Mouse (Mus musculus) hindbrain, embryonic 14.5 days (tissue): ENCODE measurements around the gene Lta. TPM values are rescaled to one million over a fixed set of nuclear protein-coding genes. Genes with fewer than 3 reads are reported as not detected.

Source experiments
- ATAC-seq: fragments of 200-750 bp; cut with Nextera tagmentation; 2 replicates; pipeline ENCODE4 v1.8.0; 2017; ENCODE audit warnings: moderate number of reproducible peaks, mild to moderate bottlenecking, moderate TSS enrichment, moderate library complexity; ENCODE audit not compliant: low FRiP score
- DNase-seq: peaks from one replicate; pipeline ENCODE4 v3.0.0-alpha.2; 2015; ENCODE audit warnings: low spot score
- H3K27ac ChIP-seq: fragments of 300-500 bp; sonication (generic); 2 replicates; pipeline ENCODE4 v1.5.1; 2014; ENCODE audit warnings: mild to moderate bottlenecking, moderate library complexity
- H3K27me3 ChIP-seq: fragments of 300-500 bp; sonication (generic); 2 replicates; pipeline ENCODE4 v1.6.1; 2014; ENCODE audit warnings: mild to moderate bottlenecking, low read length, mixed read lengths; ENCODE audit not compliant: control insufficient read depth, insufficient read depth
- H3K36me3 ChIP-seq: fragments of 300-500 bp; sonication (generic); replicated peaks from 2 replicates; pipeline ENCODE4 v1.6.1; 2014; ENCODE audit not compliant: control insufficient read depth, insufficient read depth
- H3K4me1 ChIP-seq: fragments of 300-500 bp; sonication (generic); replicated peaks from 2 replicates; pipeline ENCODE4 v1.6.1; 2014; ENCODE audit warnings: antibody characterized with exemption, low read length, mixed read lengths; ENCODE audit not compliant: control insufficient read depth, insufficient read depth
- H3K4me2 ChIP-seq: fragments of 300-500 bp; sonication (generic); replicated peaks from 2 replicates; pipeline ENCODE4 v1.6.1; 2014; ENCODE audit warnings: mild to moderate bottlenecking, moderate library complexity
- H3K4me3 ChIP-seq: fragments of 300-500 bp; sonication (generic); replicated peaks from 2 replicates; pipeline ENCODE4 v1.5.1; 2014; ENCODE audit warnings: mild to moderate bottlenecking, low read length
- H3K9ac ChIP-seq: fragments of 300-500 bp; sonication (generic); 2 replicates; pipeline ENCODE4 v1.6.1; 2014
- H3K9me3 ChIP-seq: fragments of 300-500 bp; sonication (generic); 2 replicates; pipeline ENCODE4 v1.6.1; 2016; ENCODE audit warnings: low read length; ENCODE audit not compliant: control insufficient read depth
- WGBS: fragments of 180-500 bp; shearing (Covaris S2); extraction: QIAGEN DNeasy Blood & Tissue Kit; methylation state at CpG from one replicate; pipeline ENCODE4 v1.1.7; 2014; 5-methylcytosine and 5-hydroxymethylcytosine counted together
- polyA plus RNA-seq: library from polyadenylated mRNA; unstranded; fragments of >200 nt; fragmentation: Nextera tagmentation; extraction: Ambion mirVana; gene quantifications from 2 replicates; pipeline ENCODE4 v1.2.1, GENCODE M21; 2014

Gene Lta
- polyA plus RNA-seq, 1 experiment from 2014 or later = 0.23 TPM

DNA sequence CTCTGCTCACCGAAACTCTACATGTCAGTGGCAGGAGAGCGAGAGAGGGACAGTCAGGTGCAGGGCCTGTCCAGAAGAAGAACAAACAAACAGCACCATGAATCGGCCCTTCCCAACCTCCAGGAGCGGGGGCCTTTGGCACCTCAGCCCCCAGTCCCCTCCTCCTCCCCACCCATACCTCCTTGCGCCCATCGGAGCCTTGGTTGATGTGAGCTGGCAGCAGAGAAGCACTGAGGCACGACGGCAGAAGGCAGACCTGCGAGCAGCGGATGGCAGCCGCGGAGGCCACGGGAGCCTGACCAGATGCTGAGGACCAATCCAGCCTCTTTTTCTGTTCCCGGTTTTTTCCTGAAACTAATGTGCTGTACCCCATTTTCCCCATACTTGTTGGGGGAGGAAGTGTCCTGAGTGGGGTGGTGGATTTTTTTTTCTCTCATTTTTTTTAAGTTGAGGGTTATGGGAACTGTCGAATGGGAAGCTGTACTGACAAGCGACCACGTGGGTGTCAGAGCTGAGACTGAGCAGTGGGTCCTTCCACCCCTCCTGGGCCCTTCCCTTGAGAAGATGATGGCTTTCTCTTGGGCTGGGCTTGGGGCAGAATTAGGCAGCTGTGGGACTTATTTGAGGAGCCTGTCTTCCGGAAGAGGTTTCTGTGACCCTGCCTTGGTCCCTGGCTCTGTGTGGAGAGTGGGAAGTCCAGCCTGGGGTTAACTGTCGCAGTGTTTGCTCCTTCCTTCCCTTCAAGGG is 44.5 kb upstream of the Lta start:
- WGBS = 81% methylated on average over 19 of the region's 19 CpGs
- H3K4me3 ChIP-seq = no peak overlapping the region
- H3K27ac ChIP-seq = no peak overlapping the region
- no peaks in the 10 kb centered on the region for H3K27me3 ChIP-seq
- no peaks in the 10 kb centered on the region for H3K9me3 ChIP-seq
- ATAC-seq (no peak), DNase-seq (no peak)
- no peak overlapping the region for H3K4me2 ChIP-seq
- no peak overlapping the region for H3K9ac ChIP-seq
- peaks cover 98% of the 10 kb centered on the region for H3K36me3 ChIP-seq
- H3K4me1 ChIP-seq = peaks cover 12% of the 10 kb centered on the region; the same call in 1 of the 2 replicates

- 89% methylated on average over 14 of the region's 14 CpGs for WGBS
- DNase-seq = no peak
- H3K9ac ChIP-seq = no peak overlapping the region
Measured at GRCm38 (mm10) chr17:35248986-35249385, 43.8 kb upstream of the Lta start.

DNA sequence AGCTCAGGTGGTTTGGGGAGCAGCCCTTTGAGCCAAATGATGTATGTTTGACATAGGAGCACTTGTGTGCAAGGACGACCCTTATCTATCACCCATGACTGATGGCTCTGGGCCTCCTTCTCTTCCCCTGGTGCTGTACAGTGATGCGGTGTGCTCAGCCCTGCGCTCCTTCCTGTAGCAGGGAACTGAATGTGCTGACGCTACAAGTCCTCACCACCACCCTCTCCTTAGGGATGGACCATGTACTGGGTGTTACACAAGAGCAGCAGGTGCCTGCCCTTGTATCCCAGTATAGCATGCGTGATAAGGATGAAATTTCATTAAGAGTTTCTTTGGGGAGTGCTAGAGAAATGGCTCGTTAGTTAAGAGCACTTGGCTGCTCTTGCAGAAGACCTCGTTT is 42.0 kb upstream of the Lta start:
- no peak overlapping the region for H3K4me3 ChIP-seq
- H3K27ac ChIP-seq = no peak overlapping the region
- ATAC-seq (no peak), DNase-seq (no peak)
- H3K9ac ChIP-seq = no peak overlapping the region
- H3K27me3 ChIP-seq = no peaks in the 10 kb centered on the region
- H3K4me1 ChIP-seq = peaks cover 26% of the 10 kb centered on the region
- WGBS = 86% methylated on average over 7 of the region's 7 CpGs
- H3K36me3 ChIP-seq = peaks cover 89% of the 10 kb centered on the region
- no peak overlapping the region for H3K4me2 ChIP-seq
- H3K9me3 ChIP-seq = no peaks in the 10 kb centered on the region

More at GRCm38 (mm10) chr17:35248986-35249385, 43.8 kb upstream of the Lta start:
- Histone ChIP-seq H3K4me1 (peaks cover 18% of the 10 kb centered on the region), H3K4me3 (no peak overlapping the region), H3K27ac (no peak overlapping the region), H3K36me3 (peaks cover 99% of the 10 kb centered on the region), H3K4me2 (no peak overlapping the region), H3K27me3 (no peaks in the 10 kb centered on the region), H3K9me3 (no peaks in the 10 kb centered on the region)
- no peak for ATAC-seq

GRCm38 (mm10) chr17:35245731-35246623 is 40.8 kb upstream of the Lta start:
- Histone ChIP-seq H3K4me1 (peaks cover 26% of the 10 kb centered on the region), H3K4me2 (peak overlapping the region; percentile 67), H3K27ac (no peak overlapping the region), H3K9ac (peak overlapping the region; percentile 99; the same call in 1 of the 2 replicates), H3K4me3 (no peak overlapping the region; the same call in 1 of the 2 replicates), H3K36me3 (peaks cover 77% of the 10 kb centered on the region), H3K9me3 (no peaks in the 10 kb centered on the region), H3K27me3 (no peaks in the 10 kb centered on the region)
- no peak for DNase-seq
- 85% methylated on average over 15 of the region's 15 CpGs for WGBS
- no peak for ATAC-seq

DNA sequence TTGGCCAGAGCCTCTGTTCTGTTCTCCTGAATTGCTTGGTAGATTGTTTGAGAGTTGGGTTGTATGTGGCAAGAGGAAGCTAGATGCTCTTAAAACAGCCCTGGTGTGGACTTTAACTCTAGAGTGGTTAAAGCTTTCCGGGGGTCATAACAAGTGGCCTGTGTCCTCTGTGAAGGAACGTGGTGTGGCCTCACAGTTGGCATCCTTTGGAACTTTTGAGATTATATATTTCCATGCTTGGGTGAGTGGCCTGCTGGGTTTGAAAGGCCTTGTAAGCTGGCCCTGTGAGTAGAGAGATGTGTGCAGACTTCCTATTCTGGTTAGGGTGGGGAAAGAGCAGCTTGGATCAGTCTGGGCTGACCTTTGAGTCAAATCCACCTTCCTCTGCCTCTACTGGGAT is 39.8 kb upstream of the Lta start:
- Histone ChIP-seq H3K36me3 (peaks cover 68% of the 10 kb centered on the region), H3K27ac (no peak overlapping the region), H3K9ac (peak overlapping the region; percentile 99; the same call in 1 of the 2 replicates), H3K4me1 (peaks cover 33% of the 10 kb centered on the region), H3K4me3 (peak overlapping the region; percentile 90; the same call in 1 of the 2 replicates), H3K27me3 (no peaks in the 10 kb centered on the region), H3K9me3 (no peaks in the 10 kb centered on the region), H3K4me2 (peak overlapping the region; percentile 67)
- no peak for DNase-seq
- ATAC-seq = no peak
- WGBS = 65% methylated on average over 2 of the region's 2 CpGs

DNA sequence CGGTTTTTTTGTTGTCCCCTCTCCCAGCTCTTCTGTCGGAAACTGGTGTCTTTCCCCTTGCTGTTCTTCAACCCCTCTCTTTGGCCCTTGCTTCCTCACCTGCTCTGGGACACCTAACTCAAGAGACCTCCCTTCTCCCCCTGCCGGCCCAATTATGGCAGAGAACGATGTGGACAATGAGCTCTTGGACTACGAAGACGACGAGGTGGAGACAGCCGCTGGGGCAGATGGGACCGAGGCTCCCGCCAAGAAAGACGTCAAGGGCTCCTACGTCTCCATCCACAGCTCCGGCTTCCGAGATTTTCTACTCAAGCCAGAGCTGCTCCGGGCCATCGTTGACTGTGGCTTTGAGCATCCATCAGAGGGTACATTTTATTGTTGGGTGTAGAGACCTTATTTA is 37.9 kb upstream of the Lta start:
- H3K9me3 ChIP-seq = no peaks in the 10 kb centered on the region
- 4% methylated on average over 16 of the region's 16 CpGs for WGBS
- ATAC-seq (no peak), DNase-seq (no peak)
- H3K9ac ChIP-seq = peak overlapping the region; percentile 99
- H3K27ac ChIP-seq = peak overlapping the region; percentile 99
- peak overlapping the region; percentile 67 for H3K4me2 ChIP-seq
- peak overlapping the region; percentile 90 for H3K4me3 ChIP-seq
- H3K4me1 ChIP-seq = peaks cover 33% of the 10 kb centered on the region
- no peaks in the 10 kb centered on the region for H3K27me3 ChIP-seq
- H3K36me3 ChIP-seq = peaks cover 48% of the 10 kb centered on the region

DNA sequence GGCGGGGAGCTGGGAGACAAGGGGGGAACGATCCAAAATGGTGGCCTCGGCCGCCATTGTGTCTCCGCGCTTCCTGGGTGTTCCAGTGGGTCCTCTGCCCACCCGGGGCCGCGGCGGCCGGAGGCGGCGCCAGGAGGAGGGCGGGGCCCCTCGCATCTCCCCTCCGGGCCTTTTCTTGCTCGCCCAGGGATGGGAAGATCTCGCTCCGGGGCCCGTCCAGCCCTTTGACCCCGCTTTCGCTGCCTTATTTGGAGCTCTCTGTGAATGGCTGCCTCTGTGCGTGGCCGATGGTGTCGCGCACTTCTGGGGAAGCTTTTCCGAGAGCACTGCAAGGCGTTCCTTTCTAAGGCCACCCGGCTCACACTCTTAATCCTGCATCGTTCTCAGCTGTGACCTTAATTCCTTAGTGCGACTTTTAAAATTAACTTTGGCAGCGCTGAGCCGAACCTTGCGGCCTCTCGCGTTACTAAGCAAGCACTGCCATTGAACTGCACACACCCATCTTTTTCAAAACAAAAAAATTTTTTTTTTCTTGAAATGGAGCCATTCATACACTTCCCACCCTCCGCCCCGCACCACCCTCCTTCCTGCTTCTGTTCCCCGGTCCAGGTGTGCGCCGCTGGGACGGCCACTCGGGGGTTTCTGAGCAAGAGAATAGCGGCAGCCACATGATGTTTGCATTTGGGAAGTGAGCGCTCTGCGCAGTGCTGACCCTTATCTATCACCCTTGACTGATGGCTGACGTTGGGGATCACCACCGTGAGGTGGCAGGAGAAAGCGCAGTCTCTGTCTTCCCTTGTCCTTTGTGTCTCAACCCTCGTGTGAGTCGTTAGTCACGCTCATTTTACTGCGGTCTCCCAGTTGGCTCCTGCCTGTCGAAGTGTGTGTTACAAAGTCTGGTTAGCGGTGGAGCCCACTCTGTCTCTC is 37.1 kb upstream of the Lta start:
- Histone ChIP-seq H3K4me2 (peak overlapping the region; percentile 67), H3K4me1 (peaks cover 36% of the 10 kb centered on the region)

GRCm38 (mm10) chr17:35241305-35242014 is 36.3 kb upstream of the Lta start, which contains the start of gene Ddx39b:
TSS of gene Ddx39b (plus strand) at chr17:35241746.
- H3K27ac ChIP-seq = peak within 1 kb of the TSS; percentile 99
- ATAC-seq (peak; percentile 91), DNase-seq (peak; percentile 97)
- H3K4me1 ChIP-seq = peaks cover 38% of the 10 kb centered on the region
- H3K4me2 ChIP-seq = peak within 1 kb of the TSS; percentile 67
- H3K9me3 ChIP-seq = no peaks in the 10 kb centered on the region
- H3K4me3 ChIP-seq = peak within 1 kb of the TSS; percentile 90
- peak within 1 kb of the TSS; percentile 99 for H3K9ac ChIP-seq
- under 1% methylated on average over 69 of the region's 69 CpGs for WGBS
- peaks cover 32% of the 10 kb centered on the region for H3K36me3 ChIP-seq
- no peaks in the 10 kb centered on the region for H3K27me3 ChIP-seq

More for the DNA sequence above, 37.1 kb upstream of the Lta start:
- Histone ChIP-seq H3K27ac (peak overlapping the region; percentile 99), H3K9me3 (no peaks in the 10 kb centered on the region), H3K27me3 (no peaks in the 10 kb centered on the region), H3K4me3 (peak overlapping the region; percentile 90), H3K36me3 (peaks cover 40% of the 10 kb centered on the region), H3K9ac (peak overlapping the region; percentile 99)
- ATAC-seq = peak; percentile 41
- under 1% methylated on average over 55 of the region's 55 CpGs for WGBS
- peak; percentile 48 for DNase-seq
